Mouse (Mus musculus) mouse embryonic stem cell (cell line): ENCODE data around the gene Ubl7.

Experiments used
- in situ Hi-C, 2 experiments: fragments of 300-500 bp; cut with MboI; formaldehyde crosslinking; loops; 1 replicate in 1 of 2; 3 replicates in 1 of 2; pipeline ENCODE4 v1.14.3; 2019 to 2020; ENCODE audit warnings: low sequenced_read_pairs in 2 of 2, low pct_unique_long_range_greater_than_20kb in 1 of 2, mixed read lengths in 1 of 2; ENCODE audit not compliant: unreplicated experiment in 1 of 2

Gene Ubl7

GRCm38 (mm10) chr9:57973440-57974066 lies 62.8 kb downstream of the Ubl7 start:
- in situ Hi-C loops: no loop called here

DNA sequence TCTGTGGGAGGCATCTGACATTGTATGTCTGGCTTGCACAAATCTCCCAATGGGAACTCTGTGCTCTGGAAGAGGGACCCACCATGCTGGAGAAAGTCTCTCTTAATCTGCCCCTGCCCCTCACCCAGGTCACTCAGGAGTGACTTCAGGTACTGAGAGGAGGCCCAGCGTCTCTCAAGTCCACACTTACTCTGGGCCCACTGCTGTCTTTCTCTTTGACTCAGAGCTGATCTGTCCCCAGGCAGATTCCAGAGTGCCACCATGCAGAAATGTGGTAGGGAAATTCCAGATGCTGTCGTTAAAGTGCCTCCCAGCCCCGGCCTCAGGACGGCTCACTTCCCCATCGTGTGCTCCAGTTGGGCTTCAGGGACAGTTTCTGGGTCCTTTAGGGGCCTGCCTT lies 63.4 kb downstream of the Ubl7 start:
- in situ Hi-C loops: no loop called here

- in situ Hi-C loops: no loop called here
Observed at GRCm38 (mm10) chr9:57975200-57975821, 64.5 kb downstream of the Ubl7 start.

- in situ Hi-C loops: no loop called here
Observed at GRCm38 (mm10) chr9:57978025-57978424, 67.2 kb downstream of the Ubl7 start.

GRCm38 (mm10) chr9:57978858-57979257 lies 68.1 kb downstream of the Ubl7 start:
- in situ Hi-C loops: no loop called here
